Mouse (Mus musculus) embryonic fibroblast, embryonic 13.5 days (primary cell): ENCODE measurements around the gene Gm10762. TPM values are rescaled to one million over a fixed set of nuclear protein-coding genes. Genes with fewer than 3 reads are reported as not detected.

Experiments
- H3K27ac ChIP-seq: 2 replicates; pipeline ENCODE4 v1.5.1; 2012; ENCODE audit warnings: low read length, control low read depth, inconsistent platforms; ENCODE audit not compliant: insufficient read depth
- H3K4me1 ChIP-seq: 2 replicates; pipeline ENCODE4 v1.6.1; 2011; ENCODE audit warnings: low read length; ENCODE audit not compliant: control insufficient read depth, insufficient read depth
- H3K4me3 ChIP-seq: 2 replicates; pipeline ENCODE4 v1.5.1; 2011; ENCODE audit warnings: mild to moderate bottlenecking, control low read depth, low read length; ENCODE audit not compliant: insufficient read depth
- CTCF ChIP-seq: IDR thresholded peaks from 2 replicates; pipeline ENCODE4 v1.5.1; 2011; ENCODE audit warnings: mild to moderate bottlenecking, control low read depth, low read length, moderate library complexity, borderline replicate concordance; ENCODE audit not compliant: insufficient read depth
- POLR2A ChIP-seq: IDR thresholded peaks from 2 replicates; pipeline ENCODE4 v1.6.1; 2011; ENCODE audit warnings: low read depth, mild to moderate bottlenecking, control low read depth, low read length, moderate library complexity
- polyA plus RNA-seq: library from polyadenylated mRNA; stranded (reverse); fragments of >200 nt; gene quantifications from 2 replicates; pipeline ENCODE4 v1.2.4, GENCODE M21; 2011; ENCODE audit warnings: low read depth; ENCODE audit not compliant: missing spikeins, insufficient read length

Gene Gm10762
- polyA plus RNA-seq, 1 experiment: 3.8 TPM

- Histone ChIP-seq H3K4me3 (no peak overlapping the region), H3K27ac (no peak overlapping the region), H3K4me1 (no peaks in the 10 kb centered on the region)
- no peak for TF ChIP-seq CTCF
- TF ChIP-seq POLR2A: no peak
Measured at GRCm38 (mm10) chr2:128965505-128966105, 1.9 kb downstream of the Gm10762 start.

GRCm38 (mm10) chr2:128954186-128954585, 13.3 kb downstream of the Gm10762 start:
- H3K4me3 ChIP-seq: no peak overlapping the region
- no peak overlapping the region for H3K27ac ChIP-seq
- TF ChIP-seq CTCF: no peak
- TF ChIP-seq POLR2A: no peak
- H3K4me1 ChIP-seq: no peaks in the 10 kb centered on the region

- no peak overlapping the region for H3K27ac ChIP-seq
- TF ChIP-seq POLR2A: no peak
- TF ChIP-seq CTCF: 0 out of 2 replicates have a peak, but pooled peaks have one; percentile 2
- H3K4me1 ChIP-seq: no peaks in the 10 kb centered on the region
- H3K4me3 ChIP-seq: no peak overlapping the region
Measured at GRCm38 (mm10) chr2:128947962-128948588, 19.4 kb downstream of the Gm10762 start.

- no peaks in the 10 kb centered on the region for H3K4me1 ChIP-seq
- TF ChIP-seq CTCF: no peak
- peak; percentile 88 for TF ChIP-seq POLR2A
- peak within 1 kb of the TSS; percentile 76 for H3K4me3 ChIP-seq
- H3K27ac ChIP-seq: peak within 1 kb of the TSS; percentile 58
Measured at GRCm38 (mm10) chr2:128943538-128944528, 23.7 kb downstream of the Gm10762 start, which contains the start of gene Zc3h8. TSS of gene Zc3h8 (minus strand) at chr2:128944077.

- Histone ChIP-seq H3K4me1 (no peaks in the 10 kb centered on the region), H3K27ac (no peak overlapping the region), H3K4me3 (no peak overlapping the region)
- TF ChIP-seq CTCF: no peak
- TF ChIP-seq POLR2A: no peak
Measured at GRCm38 (mm10) chr2:128936256-128936655, 31.3 kb downstream of the Gm10762 start.

- TF ChIP-seq POLR2A (no peak), CTCF (no peak)
- H3K27ac ChIP-seq: no peak overlapping the region
Measured at GRCm38 (mm10) chr2:128930704-128931103, 36.8 kb downstream of the Gm10762 start.

GRCm38 (mm10) chr2:128928446-128928845, 39.1 kb downstream of the Gm10762 start:
- no peak for TF ChIP-seq CTCF
- TF ChIP-seq POLR2A: no peak
- Histone ChIP-seq H3K27ac (no peak overlapping the region), H3K4me1 (no peaks in the 10 kb centered on the region), H3K4me3 (no peak overlapping the region)

More at GRCm38 (mm10) chr2:128930704-128931103, 36.8 kb downstream of the Gm10762 start:
- Histone ChIP-seq H3K4me3 (no peak overlapping the region), H3K4me1 (no peaks in the 10 kb centered on the region)

GRCm38 (mm10) chr2:128924799-128925198, 42.7 kb downstream of the Gm10762 start:
- Histone ChIP-seq H3K4me1 (no peaks in the 10 kb centered on the region), H3K4me3 (no peak overlapping the region), H3K27ac (no peak overlapping the region)
- no peak for TF ChIP-seq CTCF
- no peak for TF ChIP-seq POLR2A

Other genes starting within 250 kb of the Gm10762 start
- gene Tmem87b, start 149.6 kb downstream of the Gm10762 start, polyA plus RNA-seq: 26.8 and 27.2 TPM in 2 replicates
- gene Fbln7, start 104.7 kb downstream of the Gm10762 start, polyA plus RNA-seq: 0.50 and 1.7 TPM in 2 replicates
- gene Zc3h8, start 23.6 kb downstream of the Gm10762 start, polyA plus RNA-seq: 4.1 and 4.2 TPM in 2 replicates
- gene Zc3h6, start 323 bp downstream of the Gm10762 start, polyA plus RNA-seq: 4.9 and 6.2 TPM in 2 replicates
- not detected in 2 replicates for gene Vinac1, start 80.4 kb upstream of the Gm10762 start, polyA plus RNA-seq
- gene Ttl, start 98.2 kb upstream of the Gm10762 start, polyA plus RNA-seq: 13.0 and 16.5 TPM in 2 replicates
- gene Polr1b, start 133.3 kb upstream of the Gm10762 start, polyA plus RNA-seq: 15.0 and 16.0 TPM in 2 replicates
- 15.2 and 18.2 TPM in 2 replicates for gene Chchd5, start 162.0 kb upstream of the Gm10762 start, polyA plus RNA-seq
- gene Slc20a1, start 231.0 kb upstream of the Gm10762 start, polyA plus RNA-seq: 141 and 186 TPM in 2 replicates